Mouse (Mus musculus) adrenal gland, adult (tissue): ENCODE data around the gene Hsdl2.

Experiments used
- DNase-seq, 2 experiments: peaks; one replicate each; pipeline ENCODE4 v3.0.0; 2022 to 2023; ENCODE audit warnings: low spot score in 1 of 2; ENCODE audit not compliant: inconsistent age in 2 of 2

Hsdl2 gene

GRCm38 (mm10) chr4:59625676-59625997 is 44.3 kb downstream of the Hsdl2 start:
- no peak for DNase-seq

GRCm38 (mm10) chr4:59625998-59626910 is 44.9 kb downstream of the Hsdl2 start, which contains the start of gene E130308A19Rik:
TSS of gene E130308A19Rik (plus strand) at chr4:59626211.
- DNase-seq = peak; percentile 86 to 94

DNA sequence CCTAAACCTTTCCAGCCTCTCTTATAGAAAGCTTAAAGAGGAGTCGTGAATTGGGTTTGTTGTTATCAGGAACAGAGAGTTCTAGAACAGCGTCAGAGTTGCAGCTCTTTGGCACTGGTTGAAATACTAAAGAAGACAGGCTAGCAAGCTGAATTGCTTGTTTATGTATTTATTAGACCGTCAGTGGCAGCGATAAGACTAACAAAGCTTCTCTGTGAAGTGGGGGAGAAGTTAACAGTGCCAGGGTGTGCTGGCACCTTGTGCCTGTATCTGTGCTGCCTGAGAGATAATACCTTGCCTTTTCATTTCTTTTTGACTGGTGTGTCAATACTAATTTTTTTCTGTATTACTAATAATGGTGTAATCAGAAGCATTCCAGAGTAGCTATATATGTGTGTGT is 46.9 kb downstream of the Hsdl2 start:
- peak in 1 of 2 experiments; percentile 42 for DNase-seq

GRCm38 (mm10) chr4:59629076-59629874 is 47.9 kb downstream of the Hsdl2 start:
- peak in 1 of 2 experiments; percentile 41 for DNase-seq

DNA sequence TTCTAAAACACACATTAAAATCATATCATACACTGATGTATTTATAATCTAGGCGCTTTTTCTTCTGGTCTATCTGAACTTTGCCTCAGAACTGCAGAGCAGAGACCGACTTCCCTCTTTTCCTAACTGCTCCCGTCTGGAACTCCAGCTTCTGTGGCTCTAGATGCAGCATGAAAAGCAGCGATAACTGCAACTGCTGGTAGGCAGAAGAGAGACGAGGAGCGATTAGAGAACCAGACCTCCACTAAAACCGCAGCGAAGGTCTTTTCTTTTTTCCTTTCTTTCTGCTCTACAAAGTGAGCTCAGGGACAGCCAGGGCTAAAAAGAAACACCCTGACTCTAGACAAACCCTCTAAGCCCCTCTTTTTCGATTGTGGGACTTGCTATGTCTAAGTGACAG is 48.8 kb downstream of the Hsdl2 start:
- peak in 1 of 2 experiments; percentile 59 for DNase-seq

GRCm38 (mm10) chr4:59634532-59634931 is 53.2 kb downstream of the Hsdl2 start:
- DNase-seq = no peak

GRCm38 (mm10) chr4:59639163-59639562 is 57.8 kb downstream of the Hsdl2 start:
- no peak for DNase-seq

GRCm38 (mm10) chr4:59640720-59641119 is 59.4 kb downstream of the Hsdl2 start:
- no peak for DNase-seq

- no peak for DNase-seq
Measured at GRCm38 (mm10) chr4:59642039-59642438, 60.7 kb downstream of the Hsdl2 start.

DNA sequence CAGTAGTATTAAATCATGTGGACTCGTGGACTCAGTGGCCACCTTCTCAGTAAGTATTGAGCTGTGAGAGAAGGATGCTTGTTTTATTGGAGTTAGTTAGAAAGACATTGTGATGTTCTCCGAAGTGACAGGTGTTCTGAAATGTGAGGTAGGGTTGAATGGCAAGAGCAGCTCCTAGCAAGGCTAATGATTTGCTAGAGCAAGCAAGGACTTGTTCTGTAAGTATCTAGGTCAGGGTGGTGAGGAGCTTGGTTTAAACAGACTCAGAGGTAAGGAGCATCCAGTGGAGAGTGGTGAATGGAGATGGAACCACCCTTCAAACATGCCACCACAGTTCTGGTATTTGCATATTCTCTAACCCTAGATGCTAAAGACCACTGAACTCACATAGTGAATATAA is 61.3 kb downstream of the Hsdl2 start:
- DNase-seq = no peak

- no peak for DNase-seq
Measured at GRCm38 (mm10) chr4:59644431-59644830, 63.1 kb downstream of the Hsdl2 start.

GRCm38 (mm10) chr4:59644992-59645391 is 63.6 kb downstream of the Hsdl2 start:
- no peak for DNase-seq

- no peak for DNase-seq
Measured at GRCm38 (mm10) chr4:59645610-59646009, 64.2 kb downstream of the Hsdl2 start.

DNA sequence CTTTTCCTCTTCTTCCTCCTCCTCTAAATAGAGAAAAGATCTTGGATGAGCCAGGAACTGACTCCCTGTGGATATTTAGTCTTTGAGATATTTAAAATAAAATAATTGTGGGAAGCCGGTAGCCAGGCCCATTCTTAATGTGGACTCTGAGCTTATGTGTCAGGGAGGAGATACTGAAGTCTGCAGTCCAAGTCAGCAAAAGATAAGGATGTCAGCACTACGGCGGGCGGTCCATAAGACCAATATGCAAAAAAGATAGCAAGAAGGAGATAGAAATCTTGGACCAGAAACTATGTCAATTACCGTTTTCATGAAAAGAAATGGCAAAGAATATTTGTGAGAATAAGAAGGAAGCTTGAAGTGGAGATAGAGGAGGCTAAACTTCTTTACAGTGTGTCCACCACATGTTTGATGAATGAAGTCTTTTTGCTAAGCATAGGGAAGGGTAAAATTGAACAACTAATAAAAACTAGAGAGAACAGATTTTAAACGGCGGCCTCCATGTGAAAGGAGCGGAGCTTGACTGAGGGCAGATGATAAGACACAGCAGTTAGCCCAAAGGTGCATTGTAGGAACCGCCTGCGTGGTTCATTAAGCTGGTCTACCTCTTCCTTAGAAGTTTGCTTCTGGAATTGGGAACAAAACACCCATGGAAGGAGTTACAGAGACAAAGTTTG is 64.8 kb downstream of the Hsdl2 start:
- DNase-seq = no peak

- DNase-seq = no peak
Measured at GRCm38 (mm10) chr4:59649119-59649518, 67.8 kb downstream of the Hsdl2 start.

GRCm38 (mm10) chr4:59652166-59652681 is 70.9 kb downstream of the Hsdl2 start:
- no peak for DNase-seq

DNA sequence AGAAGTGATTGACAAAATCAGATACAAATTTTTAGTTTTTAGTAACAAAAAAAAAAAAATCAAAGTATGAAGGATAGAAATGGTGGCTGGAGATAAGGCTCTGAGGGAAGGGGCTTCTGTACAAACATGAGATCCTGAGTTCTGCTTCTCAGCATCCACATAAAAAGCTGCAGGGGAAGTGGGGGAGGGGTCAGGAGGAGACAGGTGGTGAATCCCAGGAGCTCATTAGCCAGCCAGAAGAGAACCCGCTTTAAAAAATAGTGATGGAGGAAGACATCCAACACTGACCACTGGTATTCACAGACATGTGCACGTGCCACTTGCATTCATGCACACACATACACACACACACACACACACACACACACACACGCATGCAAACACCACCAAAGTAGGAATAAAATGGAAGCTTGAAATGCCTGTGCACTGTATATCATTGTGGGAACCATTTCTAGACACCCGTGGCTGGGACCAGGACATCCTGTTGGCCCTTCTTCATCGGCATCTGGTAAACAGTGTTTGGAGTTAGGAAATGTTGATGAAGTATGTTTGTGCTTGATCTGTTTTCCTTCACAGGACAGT is 74.8 kb downstream of the Hsdl2 start:
- DNase-seq = no peak

DNA sequence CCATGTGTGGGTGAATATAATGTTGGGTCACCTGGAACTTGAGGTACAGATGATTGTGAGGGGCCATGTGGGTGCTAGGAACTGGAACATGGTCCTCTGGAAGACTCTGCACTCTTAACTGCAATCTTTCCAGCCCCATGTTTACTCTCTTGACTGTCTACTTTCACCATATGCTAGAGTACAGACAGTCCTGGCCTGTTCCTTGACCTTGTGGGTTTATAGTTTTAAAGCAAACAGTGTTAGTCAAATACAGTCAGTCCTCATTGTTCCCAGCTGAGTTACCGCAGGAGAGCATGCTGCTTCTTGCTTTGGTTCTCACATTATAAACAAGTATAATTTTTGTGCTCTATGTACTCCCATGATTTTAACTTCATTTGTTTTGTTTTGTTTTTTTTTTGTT is 80.8 kb downstream of the Hsdl2 start:
- no peak for DNase-seq

DNA sequence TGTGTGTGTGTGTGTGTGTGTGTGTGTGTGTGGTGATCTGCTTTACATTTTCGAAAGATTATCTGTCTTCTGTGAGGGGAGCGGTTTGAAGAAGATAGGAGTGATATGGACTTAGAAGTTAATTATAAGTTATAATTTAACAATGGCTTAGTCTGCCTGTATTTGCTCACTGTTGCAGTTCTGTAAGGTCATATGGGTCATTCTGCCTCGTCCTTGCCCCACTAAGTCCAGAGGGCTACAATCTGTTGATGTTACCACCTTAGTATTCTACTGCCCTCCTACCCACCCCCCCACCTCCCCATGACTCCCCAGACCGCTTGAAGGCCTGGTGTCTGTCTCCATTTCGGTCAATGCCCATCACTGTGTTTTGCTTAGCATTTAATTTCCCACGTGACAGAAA is 82.1 kb downstream of the Hsdl2 start:
- no peak for DNase-seq

DNA sequence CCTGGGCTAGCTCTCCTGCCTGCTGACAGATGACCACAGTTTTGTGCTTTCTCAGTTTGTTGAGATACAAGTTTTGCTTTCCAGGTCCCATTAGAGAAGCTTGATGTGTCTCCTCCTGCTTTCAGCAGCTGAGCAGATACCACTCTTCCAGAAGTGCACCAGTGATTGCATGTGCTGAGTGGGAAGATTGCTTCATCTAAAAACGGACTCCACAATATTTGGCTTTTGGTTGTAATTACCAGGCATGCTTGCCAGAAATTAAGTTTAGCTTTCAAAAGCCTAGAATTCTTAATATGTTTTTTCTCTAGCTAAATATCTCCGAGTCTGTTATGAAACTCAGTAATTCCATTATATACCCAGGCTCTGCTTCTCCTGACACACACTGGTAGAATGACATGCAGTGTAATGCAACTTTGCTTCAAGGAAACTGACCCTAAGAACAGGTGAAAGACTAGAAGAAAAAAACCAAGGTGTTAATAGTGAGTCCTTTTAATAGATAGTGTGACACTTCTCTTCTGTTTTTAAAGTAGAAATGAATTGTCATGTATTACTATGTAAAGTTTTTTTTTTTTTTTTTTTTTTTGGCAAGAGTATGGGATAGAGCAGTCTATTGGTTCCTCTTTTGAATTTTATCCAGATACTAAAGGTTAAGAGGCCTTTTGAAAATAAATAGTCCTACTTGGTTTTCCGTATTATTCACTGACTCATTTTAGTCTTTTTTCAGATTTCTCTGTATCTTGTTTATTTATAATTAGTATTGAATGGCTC is 85.4 kb downstream of the Hsdl2 start:
- DNase-seq = no peak
